Mouse (Mus musculus) right cerebral cortex, postnatal 4 days (tissue): ENCODE measurements at regions not wholly inside any gene's neighbourhood (a gene's known extent, or its start where the extent isn't known, plus 50 kb on each side); places are given as distances from the start of the nearest gene placed in this dataset.

Experiments
- DNase-seq: peaks from one replicate; pipeline ENCODE4 v3.0.0-alpha.2; 2022

DNA sequence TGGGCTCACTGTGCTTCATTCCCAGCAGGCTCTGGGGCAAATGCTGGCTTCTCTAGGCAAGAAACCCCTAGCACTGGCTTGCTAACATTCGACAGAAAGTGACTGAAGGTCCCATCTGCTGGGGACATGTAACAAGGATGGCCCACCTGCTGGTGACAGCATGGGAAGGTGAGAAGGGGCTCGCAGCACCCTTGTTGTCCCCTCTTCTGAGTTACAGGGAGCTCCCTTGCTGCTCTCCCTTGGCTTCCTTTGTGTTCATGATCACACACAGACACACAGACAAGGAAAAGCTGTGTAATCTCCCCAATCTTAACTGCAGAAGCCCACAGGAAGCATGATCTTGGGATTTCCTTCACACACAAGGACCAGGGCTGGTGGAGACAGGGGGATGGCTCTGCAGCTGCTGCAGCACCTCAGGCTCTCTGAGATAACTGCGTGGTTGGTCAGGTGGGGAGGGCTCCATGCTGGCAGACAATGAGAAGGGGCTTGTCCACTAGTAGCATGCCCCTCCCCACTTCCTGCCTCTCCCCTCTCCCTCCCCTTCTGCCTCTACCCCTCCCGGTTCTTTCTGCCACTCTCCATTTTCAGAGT, 95.3 kb upstream of the Trpm1 start:
- no peak for DNase-seq

GRCm38 (mm10) chr7:64057873-64058272, 95.8 kb upstream of the Trpm1 start:
- DNase-seq, result no peak

DNA sequence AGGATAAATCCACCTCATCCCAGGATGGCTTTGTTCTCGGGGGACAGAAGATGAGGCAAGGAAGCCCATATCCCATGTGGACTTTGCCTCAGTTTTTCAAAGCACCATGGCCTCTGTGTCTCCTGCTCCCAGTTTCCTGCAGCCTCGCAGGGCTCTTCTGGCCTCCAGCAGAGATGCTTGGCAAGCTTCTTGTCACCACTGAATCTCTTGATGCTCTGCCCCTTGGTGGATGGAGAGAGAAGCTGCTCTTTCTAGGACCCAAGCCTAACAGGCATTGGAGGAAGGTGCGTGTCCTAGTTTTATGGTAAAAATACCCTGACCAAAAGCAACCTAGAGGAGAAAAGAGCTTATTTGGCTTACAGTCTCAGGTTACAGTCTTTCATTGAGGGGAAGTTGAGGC, 97.1 kb upstream of the Trpm1 start:
- DNase-seq, result no peak

- DNase-seq, result no peak
These were observed 98.6 kb upstream of the Trpm1 start for GRCm38 (mm10) chr7:64054996-64055395.

DNA sequence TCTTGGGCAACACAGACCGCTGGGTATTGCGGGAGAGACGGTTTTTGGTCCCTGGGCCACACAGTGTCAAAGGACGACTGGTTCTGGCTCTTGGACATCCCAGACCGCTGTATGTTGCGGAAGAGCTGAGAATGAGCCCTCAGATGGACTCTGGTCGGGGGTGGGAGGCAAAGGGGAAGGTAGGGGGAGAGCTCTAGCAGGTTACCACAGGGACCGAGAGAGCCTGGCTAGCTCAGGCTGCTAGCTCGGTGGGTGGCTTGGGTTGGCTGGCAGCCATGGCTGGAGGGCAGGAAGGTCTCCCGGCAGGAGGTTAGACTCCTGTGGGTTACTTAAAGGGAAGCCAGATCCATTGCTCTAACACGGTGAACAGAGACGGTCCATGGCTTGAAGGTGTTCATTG, 99.9 kb upstream of the Trpm1 start:
- DNase-seq, result no peak

DNA sequence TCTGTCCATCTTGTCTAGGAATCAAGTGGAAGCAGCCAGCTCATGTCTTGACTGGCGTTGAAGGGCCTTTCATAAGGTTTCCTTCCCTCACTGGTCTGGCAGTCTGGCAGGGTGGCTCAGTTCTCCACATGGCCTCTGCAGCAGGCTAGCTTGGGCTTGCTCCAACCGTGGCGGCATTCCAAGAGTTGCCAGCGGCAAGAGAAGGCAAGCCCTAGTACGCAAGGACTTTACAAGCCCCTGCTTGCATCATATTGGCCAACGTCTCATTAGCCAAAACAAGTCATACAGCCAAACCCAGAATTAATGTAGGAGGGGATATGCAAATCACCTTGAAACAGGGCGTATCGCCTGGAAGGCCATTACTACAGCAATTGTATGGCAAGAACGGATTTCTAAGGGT, 101.2 kb upstream of the Trpm1 start:
- peak; percentile 73 for DNase-seq

DNA sequence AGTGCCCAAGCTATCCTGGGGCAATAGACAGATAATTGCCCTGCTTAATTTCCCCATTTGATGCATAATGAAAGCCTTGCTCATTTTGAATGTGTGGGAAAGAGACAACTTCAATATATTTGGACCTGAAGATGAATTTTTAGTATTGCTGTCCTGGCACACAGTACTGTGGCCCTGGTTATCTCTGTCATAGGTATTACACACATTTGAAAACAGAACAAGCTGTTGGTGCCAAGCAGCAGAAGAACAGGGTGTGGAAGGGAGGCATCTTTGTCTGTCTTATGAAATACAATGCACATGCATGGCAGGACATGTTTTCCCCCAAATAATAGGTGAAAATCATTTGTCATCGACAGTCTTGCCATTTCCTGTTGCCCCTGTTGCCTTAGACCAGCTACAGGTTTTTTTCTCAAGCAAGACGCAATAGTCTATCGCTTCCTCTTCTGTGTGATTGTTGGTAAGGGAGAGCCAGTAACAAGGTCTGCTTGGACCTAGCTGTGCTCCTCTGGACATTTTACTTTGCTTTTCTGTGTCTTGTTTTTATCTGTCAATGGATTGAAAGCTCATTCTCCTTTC, 102.7 kb upstream of the Trpm1 start:
- DNase-seq, result no peak

DNA sequence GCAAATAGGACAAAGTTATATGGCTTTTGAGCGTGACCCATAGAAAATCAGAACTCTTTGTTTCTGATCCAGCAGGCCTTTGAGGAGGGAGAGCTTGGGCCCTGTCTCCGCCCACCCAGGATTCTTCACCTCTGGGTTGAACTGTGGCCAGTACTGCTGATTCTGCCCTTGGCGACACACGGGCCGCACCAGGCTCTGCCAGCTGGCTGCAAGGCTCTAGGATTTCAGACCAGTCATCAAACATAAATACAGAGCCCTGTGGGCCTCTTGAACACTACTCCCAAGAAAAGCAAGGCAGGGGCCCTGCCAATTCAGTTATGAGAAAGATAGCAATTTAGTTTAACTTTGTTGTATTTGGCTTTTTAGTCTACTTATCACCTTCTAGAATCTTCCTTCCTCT, 103.4 kb upstream of the Trpm1 start:
- no peak for DNase-seq

- DNase-seq, result no peak
These were observed 104.3 kb upstream of the Trpm1 start for GRCm38 (mm10) chr7:64049183-64049965.

DNA sequence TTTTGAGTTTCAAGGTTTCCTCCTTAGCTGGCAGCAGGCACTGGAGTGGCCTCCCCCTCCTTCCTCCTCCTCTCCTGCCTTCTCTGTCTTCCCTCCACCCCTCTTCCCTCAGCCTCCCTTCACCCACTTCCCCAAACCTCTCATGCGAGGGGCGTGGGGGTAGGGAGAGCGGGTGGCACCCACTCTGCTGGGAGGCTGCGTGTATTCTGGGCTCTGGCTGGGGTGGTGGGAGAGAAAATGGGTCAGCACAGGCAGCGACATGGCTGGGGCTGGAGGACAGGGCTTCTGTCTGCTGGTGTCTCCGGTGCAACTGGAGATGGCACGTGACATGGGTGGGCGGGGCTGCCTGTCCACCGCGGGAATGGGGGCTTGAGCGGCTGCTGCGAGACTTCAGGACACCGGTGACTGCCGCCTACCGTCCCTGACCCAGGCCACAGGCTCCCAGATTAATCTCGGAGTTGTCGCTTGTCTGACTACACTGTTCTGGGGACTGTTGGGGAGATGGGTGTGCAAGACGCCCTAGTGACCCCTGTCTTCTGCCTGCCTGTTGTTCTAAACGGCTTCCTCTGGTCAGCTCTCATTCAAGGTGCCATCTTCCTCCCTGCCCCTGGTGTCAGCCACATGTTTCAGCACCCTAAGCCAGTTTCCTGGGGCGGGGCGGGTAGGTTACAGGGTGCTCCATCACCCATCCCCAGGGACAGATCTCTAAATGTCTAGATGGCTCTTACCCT, 105.0 kb upstream of the Trpm1 start:
- peak; percentile 59 for DNase-seq

GRCm38 (mm10) chr7:64047831-64048230, 105.8 kb upstream of the Trpm1 start:
- no peak for DNase-seq

DNA sequence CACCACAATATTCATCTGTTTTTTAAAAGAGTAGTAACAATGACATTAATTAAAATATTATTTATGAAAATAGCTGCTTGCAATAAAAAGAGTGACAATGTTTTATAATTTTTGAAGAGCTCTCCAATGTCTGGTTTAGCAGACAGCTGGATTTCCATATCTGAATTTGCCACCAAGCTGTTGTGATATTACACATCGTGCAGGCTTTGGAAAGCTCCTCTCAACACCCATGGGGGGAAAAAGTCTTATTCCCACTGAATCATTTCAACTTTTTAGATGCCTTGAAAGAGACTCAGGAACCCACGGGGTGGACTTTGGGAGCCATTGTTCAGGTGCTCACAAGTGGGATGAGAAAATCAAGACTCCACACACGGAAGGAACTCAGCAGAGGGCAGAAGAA, 106.6 kb upstream of the Klf13 start:
- no peak for DNase-seq

- no peak for DNase-seq
These were observed 104.3 kb upstream of the Klf13 start for GRCm38 (mm10) chr7:64042978-64043377.

- DNase-seq, result no peak
These were observed 102.6 kb upstream of the Klf13 start for GRCm38 (mm10) chr7:64041303-64041702.

GRCm38 (mm10) chr7:64040026-64040737, 101.5 kb upstream of the Klf13 start:
- no peak for DNase-seq

DNA sequence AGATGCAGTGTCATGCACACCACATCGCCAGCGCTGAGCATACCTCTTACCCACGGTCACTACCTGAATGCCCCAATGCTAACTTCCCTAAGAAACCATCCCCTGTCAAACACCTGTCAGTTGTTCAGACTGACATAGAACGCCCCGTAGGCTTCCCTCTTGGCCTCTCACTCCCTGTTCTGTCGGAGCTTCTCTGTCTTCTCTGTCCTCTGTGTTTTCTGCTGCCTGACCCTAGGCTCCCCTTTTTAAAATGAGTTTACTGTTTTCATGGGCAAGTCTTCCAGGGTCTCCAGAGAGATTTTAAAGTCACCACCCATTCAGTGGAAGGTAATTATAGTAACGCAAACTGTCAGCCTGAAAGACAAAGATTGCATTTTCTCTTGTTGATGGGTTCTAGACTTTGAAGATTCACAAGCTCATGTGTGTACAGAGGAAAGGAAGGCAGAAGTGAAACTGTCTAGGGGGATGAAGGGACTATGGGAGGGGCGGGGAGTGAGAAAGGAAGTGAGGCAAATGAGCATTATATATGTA, 99.1 kb upstream of the Klf13 start:
- no peak for DNase-seq

GRCm38 (mm10) chr7:64036154-64036553, 97.4 kb upstream of the Klf13 start:
- DNase-seq, result no peak

DNA sequence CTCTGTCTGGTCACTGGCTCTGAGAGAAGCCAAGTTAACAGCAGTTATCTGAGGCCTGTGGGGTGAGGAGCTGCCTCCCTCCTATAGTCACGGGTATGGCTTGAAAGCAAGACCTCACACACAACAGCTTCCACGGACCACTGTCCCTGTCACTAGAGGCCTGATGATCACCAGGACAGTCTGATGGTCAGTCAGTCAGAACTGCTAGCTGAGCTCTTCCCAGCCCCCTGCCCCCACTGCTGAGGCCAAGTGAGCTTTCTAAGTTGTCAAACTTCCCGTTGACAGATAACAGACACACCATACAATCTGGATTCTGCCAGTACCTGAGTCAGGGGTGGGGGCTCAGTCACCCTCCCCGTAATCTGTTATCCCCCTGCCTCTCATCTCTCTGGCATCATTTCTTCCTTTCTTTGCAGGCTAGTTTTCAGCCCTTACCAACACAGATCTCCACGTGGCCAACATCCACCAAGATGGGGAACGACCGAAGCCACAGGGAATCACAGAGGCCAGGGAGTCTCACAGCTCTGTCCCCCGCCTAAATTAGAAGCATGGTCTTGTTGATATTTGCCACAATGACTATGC, 96.4 kb upstream of the Klf13 start:
- DNase-seq, result no peak

- no peak for DNase-seq
These were observed 95.8 kb upstream of the Klf13 start for GRCm38 (mm10) chr7:64034493-64034892.

DNA sequence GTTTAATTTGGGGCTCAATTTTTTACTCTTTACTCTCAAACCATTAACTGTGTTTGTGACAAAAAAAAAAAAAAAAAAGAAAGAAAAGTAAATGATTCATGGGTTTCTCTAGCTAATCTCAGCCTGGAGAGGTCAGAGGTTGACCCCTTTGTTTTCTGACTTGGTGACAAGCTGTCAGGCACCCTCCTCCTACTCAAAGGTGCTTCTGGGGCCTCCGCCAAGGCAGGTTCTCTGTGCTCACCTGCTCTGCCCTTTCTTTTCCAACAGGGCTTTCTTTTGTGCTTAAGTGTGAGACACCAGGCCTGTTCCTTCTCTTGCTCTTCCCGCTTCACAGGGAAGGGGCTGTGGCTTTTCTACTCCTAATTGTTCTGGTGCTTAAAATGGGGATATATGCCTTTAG, 94.7 kb upstream of the Klf13 start:
- DNase-seq, result no peak

- peak; percentile 54 for DNase-seq
These were observed 94.2 kb upstream of the Klf13 start for GRCm38 (mm10) chr7:64032921-64033354.

GRCm38 (mm10) chr7:64030650-64031049, 91.9 kb upstream of the Klf13 start:
- no peak for DNase-seq
